Mouse (Mus musculus) bone marrow, adult 2 months (tissue): ENCODE data around the gene Wdr89. TPM values are rescaled to one million over a fixed set of nuclear protein-coding genes. Genes with fewer than 3 reads are reported as not detected.

Experiments
- H3K27ac ChIP-seq: fragments of 200-500 bp; 2 replicates; pipeline ENCODE4 v1.5.1; 2012; ENCODE audit warnings: low read depth, mild to moderate bottlenecking, control low read depth, inconsistent platforms, low read length; ENCODE audit not compliant: control insufficient read depth, poor library complexity, insufficient read depth
- H3K4me1 ChIP-seq: fragments of 200-500 bp; 2 replicates; pipeline ENCODE4 v1.6.1; 2011; ENCODE audit warnings: low read length; ENCODE audit not compliant: control insufficient read depth, insufficient read depth
- H3K4me3 ChIP-seq: fragments of 200-500 bp; replicated peaks from 2 replicates; pipeline ENCODE3; 2011; ENCODE audit warnings: mild to moderate bottlenecking, low read depth, low read length, control low read depth; ENCODE audit not compliant: control insufficient read depth
- CTCF ChIP-seq: fragments of 200-500 bp; IDR thresholded peaks from 2 replicates; pipeline ENCODE4 v1.5.1; 2011; ENCODE audit warnings: low read length, control low read depth; ENCODE audit not compliant: control insufficient read depth, insufficient read depth
- POLR2A ChIP-seq: fragments of 200-500 bp; IDR thresholded peaks from 2 replicates; pipeline ENCODE4 v1.6.1; 2011; ENCODE audit warnings: low read depth, mild to moderate bottlenecking, control low read depth, low read length, borderline replicate concordance; ENCODE audit not compliant: control insufficient read depth
- WGBS: fragments of 180-500 bp; shearing (Covaris S2); methylation state at CpG from one replicate; pipeline ENCODE4 v1.1.7; 2018; 5-methylcytosine and 5-hydroxymethylcytosine counted together
- polyA plus RNA-seq: library from polyadenylated mRNA; stranded (reverse); fragments of >200 nt; gene quantifications from 2 replicates; pipeline ENCODE4 v1.2.4, GENCODE M21; 2011; ENCODE audit warnings: low replicate concordance; ENCODE audit not compliant: missing spikeins, insufficient read depth, insufficient read length

Wdr89 gene
- polyA plus RNA-seq, 1 experiment = 67.4 TPM

DNA sequence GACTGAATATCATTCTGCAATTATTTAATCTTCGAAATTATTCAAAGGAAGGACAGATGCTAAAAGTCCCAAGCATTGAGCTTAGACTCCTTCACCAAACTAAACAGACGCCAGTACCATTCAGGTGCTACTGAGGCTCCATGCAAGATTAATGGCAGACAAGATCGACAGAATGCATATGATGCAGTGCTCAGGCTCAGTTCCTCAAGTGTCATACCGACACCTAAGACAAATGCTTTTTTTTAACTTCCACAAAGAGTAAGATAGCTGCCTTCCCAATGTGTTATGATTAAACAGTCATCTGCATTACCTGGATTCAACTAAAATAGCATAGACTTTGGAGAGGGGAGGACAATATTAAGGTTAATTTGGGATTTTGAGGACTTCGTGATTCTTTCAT lies 74.9 kb downstream of the Wdr89 start:
- Histone ChIP-seq H3K4me1 (no peaks in the 10 kb centered on the region; the same call in 1 of the 2 replicates), H3K4me3 (peak overlapping the region; percentile 24), H3K27ac (no peak overlapping the region)
- 43% methylated on average over 5 of the region's 5 CpGs for WGBS
- no peak for TF ChIP-seq POLR2A
- TF ChIP-seq CTCF = no peak

DNA sequence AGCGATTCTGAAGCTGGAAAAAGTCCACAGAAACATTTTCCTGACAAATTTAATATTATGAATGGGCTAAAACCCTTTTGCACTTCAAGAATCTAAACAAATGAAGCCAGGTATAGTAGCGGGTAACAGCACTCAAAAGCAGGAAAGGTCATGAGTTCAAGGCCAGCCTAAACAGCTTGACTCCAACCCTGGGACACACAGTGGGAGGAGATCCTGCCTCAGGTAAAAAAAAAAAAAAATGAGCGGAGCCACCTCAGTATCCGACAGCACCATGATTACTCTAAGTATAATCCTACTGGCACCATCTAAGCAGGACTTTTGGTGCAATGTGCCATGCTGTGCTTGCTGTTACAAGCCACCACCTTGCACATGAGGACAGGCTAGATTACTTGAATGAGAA lies 75.5 kb downstream of the Wdr89 start:
- TF ChIP-seq POLR2A (no peak), CTCF (no peak)
- no peaks in the 10 kb centered on the region; the same call in 1 of the 2 replicates for H3K4me1 ChIP-seq
- no peak overlapping the region for H3K27ac ChIP-seq
- WGBS = 89% methylated on average over 4 of the region's 4 CpGs
- peak overlapping the region; percentile 5 for H3K4me3 ChIP-seq

- Histone ChIP-seq H3K4me1 (no peaks in the 10 kb centered on the region), H3K27ac (no peak overlapping the region), H3K4me3 (no peak overlapping the region)
- TF ChIP-seq CTCF = no peak
- no peak for TF ChIP-seq POLR2A
Observed at GRCm38 (mm10) chr12:75587501-75587900, 81.8 kb downstream of the Wdr89 start.

DNA sequence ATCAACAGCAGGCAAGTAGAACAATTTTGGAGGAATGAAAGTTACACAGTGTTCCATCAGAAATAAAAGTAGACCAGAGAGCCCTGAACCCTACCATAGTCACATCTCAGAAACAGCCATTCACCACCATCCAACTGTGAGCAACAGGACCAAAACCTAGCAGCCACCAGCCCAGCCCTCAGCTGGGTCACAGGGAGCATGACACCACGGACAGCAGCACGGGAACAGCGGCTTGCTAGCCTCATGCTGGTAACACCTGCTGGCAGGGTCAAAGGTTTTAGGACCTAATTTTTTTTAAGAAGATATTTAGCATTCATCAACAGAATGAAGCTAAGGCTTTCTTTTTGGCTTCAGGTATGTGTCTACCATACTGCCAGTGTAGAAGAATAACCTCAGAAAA lies 85.6 kb downstream of the Wdr89 start:
- WGBS = 96% methylated on average over 3 of the region's 3 CpGs
- no peak overlapping the region for H3K27ac ChIP-seq
- no peaks in the 10 kb centered on the region for H3K4me1 ChIP-seq
- TF ChIP-seq CTCF (no peak), POLR2A (no peak)
- H3K4me3 ChIP-seq = no peak overlapping the region

Other genes starting within 250 kb of the Wdr89 start
- 16.9 and 17.0 TPM in 2 replicates for gene Ppp2r5e, start 73.3 kb downstream of the Wdr89 start, polyA plus RNA-seq
- 9.6 and 10.2 TPM in 2 replicates for gene Sgpp1, start 66.2 kb upstream of the Wdr89 start, polyA plus RNA-seq
- gene Syne2, start 148.6 kb upstream of the Wdr89 start, polyA plus RNA-seq = 4.8 and 12.5 TPM in 2 replicates